Mouse (Mus musculus): ENCODE results near the gene Adamts4.

Adamts4 gene

GRCm38 (mm10) chr1:171256937-171257548, 6.8 kb downstream of the Adamts4 start:
- DNase-seq = peak; percentile 55

- DNase-seq = no peak
These were observed 7.6 kb downstream of the Adamts4 start for GRCm38 (mm10) chr1:171257781-171258180.

GRCm38 (mm10) chr1:171258921-171259320, 8.7 kb downstream of the Adamts4 start:
- DNase-seq = no peak

GRCm38 (mm10) chr1:171260316-171260715, 10.1 kb downstream of the Adamts4 start:
- DNase-seq = no peak

GRCm38 (mm10) chr1:171262594-171263130, 12.4 kb downstream of the Adamts4 start:
- DNase-seq = no peak

- DNase-seq = no peak
These were observed 13.0 kb downstream of the Adamts4 start for GRCm38 (mm10) chr1:171263185-171263611.

GRCm38 (mm10) chr1:171263666-171264461, 13.6 kb downstream of the Adamts4 start:
- DNase-seq = no peak

- DNase-seq = no peak
These were observed 15.9 kb downstream of the Adamts4 start for GRCm38 (mm10) chr1:171265971-171266744.

GRCm38 (mm10) chr1:171268341-171268740, 18.1 kb downstream of the Adamts4 start:
- no peak for DNase-seq

- peak; percentile 97 for DNase-seq
These were observed 19.8 kb downstream of the Adamts4 start, which contains the start of gene B4galt3 for GRCm38 (mm10) chr1:171269848-171270572. B4galt3 (plus strand) TSS chr1:171270328.

- DNase-seq = no peak
These were observed 20.3 kb downstream of the Adamts4 start for GRCm38 (mm10) chr1:171270573-171270900.

- no peak for DNase-seq
These were observed 21.0 kb downstream of the Adamts4 start for GRCm38 (mm10) chr1:171271196-171271595.

GRCm38 (mm10) chr1:171271622-171272021, 21.4 kb downstream of the Adamts4 start:
- no peak for DNase-seq

- DNase-seq = no peak
These were observed 21.9 kb downstream of the Adamts4 start for GRCm38 (mm10) chr1:171272086-171272485.

GRCm38 (mm10) chr1:171274171-171274570, 23.9 kb downstream of the Adamts4 start:
- DNase-seq = no peak

- DNase-seq = no peak
These were observed 25.0 kb downstream of the Adamts4 start for GRCm38 (mm10) chr1:171275144-171275734.

- DNase-seq = peak; percentile 13
These were observed 26.0 kb downstream of the Adamts4 start for GRCm38 (mm10) chr1:171276110-171276748.

- DNase-seq = no peak
These were observed 27.5 kb downstream of the Adamts4 start for GRCm38 (mm10) chr1:171277736-171278135.

- peak; percentile 4 for DNase-seq
These were observed 28.2 kb downstream of the Adamts4 start for GRCm38 (mm10) chr1:171278436-171278835.

- peak; percentile 23 for DNase-seq
These were observed 28.9 kb downstream of the Adamts4 start for GRCm38 (mm10) chr1:171279012-171279705.

GRCm38 (mm10) chr1:171279721-171280120, 29.5 kb downstream of the Adamts4 start:
- DNase-seq = no peak
